Mouse (Mus musculus): Measurements from ENCODE around the gene Fam83e.
A peak's percentile ranks its signal among the peaks of the same experiment; 100 is the strongest.

Fam83e gene

DNA sequence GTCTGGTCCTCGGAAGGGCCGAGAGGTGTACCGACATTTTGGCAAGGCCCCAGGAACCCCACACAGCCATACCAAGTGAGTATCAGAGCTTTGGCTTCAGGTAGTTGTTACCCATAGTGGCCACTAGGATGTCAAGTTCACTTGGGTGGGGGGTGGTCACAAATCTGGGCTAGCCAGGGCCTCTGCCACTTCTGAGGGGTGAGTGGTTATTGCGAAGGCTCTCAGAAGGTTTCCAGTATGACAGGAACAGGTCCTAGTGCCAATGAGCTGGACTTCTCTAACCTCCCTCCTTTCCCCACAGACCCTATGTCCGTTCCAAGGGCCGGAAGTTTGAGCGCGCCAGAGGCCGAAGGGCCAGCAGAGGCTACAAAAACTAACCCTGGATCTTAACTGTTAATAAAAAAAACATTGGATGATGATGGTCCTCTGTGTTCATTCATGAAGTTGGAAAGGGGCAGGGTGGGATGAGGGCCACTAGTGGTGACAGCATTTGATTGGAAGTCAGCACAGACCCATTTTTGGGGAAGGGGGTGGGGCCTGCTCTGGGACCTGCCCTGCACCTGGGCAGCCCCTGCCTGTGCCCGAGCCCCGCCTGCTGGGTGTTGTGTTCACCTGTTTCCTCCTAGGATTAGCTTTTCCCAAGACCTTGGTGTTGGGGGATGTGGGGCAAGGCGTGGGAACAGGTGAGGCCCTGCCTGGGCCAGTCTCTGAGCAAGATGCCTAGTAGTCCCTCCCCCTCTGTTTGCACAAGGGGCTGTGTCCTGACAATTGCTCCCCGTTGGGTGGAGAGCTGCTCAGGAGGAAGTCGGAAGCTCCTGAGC, at the start of gene Fam83e:
Gene Fam83e, plus strand, starts transcription at position 800 of the 821 bp plus-strand sequence.
- DNase-seq (ENCODE audit: low read depth), result peak; percentile 44

DNA sequence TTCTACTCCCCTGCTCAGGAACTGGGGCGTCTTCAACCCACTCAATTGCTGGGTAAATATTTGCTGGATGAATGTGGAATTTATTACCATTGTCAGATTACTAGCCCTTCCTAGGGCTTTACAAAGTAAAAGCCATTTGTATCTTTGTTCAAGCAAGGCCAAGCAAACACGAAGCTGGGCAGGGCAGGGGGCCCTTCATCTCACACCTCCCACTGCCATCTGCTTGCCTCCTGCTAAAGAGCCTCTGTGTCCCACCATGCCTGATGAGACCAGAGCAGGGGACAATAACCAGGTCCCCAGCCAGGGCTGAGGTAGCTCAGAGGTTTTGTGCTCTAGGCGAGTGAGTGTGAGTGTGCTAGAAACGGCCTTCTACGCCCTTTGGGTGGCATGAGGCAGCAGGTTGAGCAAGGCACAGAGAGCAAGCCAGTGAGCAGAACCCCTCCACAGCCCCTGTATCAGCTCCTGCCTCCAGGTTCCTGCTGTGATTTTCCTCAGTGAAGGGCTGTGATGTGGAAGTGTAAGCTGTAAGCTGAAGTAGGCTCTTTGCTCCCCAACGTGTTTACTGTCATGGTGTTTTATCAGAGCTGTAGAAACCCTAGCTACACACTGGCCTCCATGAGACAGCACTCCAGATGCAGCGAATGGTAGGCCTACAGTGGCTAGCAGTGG, 43.3 kb upstream of the Fam83e start:
- no peak for DNase-seq (ENCODE audit: low read depth)

DNA sequence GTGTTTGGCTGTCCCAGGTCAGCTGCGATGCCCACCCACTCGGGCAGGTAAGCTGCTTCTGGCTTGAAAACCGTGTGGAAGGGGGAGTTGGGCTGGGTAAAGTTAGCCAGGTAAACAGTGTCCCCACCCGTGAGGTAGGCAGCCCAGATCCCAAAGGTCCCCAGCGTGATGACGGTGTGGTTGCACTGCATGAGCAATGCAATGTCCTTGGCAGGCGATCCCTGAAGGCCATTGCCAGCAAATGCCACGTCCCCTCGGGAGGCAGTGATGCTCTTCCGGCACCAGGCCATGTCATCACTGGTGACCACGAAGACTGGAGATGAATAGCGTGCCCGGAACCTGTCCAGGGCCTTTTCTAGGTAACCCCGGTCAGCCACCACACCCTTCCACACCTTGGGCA, 42.5 kb upstream of the Fam83e start:
- DNase-seq (ENCODE audit: low read depth), result no peak

DNA sequence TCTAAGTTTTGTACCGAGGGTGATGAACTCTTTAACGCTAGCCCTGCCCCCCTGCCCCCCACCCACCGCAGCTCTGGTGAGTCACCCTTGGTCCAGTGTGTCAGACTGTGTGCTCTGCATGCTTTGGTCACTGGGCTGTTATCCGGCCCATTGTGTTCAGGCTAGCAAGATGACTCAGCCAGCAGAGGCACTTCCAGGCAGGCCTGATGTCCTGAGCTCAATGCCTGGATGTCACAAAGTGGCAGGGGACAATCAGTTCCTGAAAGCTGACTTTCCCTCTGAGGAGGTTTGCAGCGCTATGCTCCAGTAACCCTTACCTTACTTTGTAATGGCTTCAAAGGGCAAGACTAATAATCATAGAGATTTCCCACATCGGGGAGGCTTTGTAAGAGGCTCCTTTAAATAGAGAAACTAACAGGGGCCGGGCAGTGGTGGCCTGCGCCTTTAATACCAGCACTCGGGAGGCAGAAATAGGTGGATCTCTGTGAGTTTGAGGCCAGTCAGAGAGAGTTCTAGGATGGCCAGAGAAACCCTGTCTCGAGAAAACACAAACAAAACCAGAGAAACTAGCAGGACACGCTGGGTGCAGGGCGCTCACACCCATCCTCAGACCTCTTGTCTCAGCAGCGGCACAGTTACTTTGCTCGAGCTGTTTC, 40.9 kb upstream of the Fam83e start:
- DNase-seq (ENCODE audit: low read depth), result no peak

DNA sequence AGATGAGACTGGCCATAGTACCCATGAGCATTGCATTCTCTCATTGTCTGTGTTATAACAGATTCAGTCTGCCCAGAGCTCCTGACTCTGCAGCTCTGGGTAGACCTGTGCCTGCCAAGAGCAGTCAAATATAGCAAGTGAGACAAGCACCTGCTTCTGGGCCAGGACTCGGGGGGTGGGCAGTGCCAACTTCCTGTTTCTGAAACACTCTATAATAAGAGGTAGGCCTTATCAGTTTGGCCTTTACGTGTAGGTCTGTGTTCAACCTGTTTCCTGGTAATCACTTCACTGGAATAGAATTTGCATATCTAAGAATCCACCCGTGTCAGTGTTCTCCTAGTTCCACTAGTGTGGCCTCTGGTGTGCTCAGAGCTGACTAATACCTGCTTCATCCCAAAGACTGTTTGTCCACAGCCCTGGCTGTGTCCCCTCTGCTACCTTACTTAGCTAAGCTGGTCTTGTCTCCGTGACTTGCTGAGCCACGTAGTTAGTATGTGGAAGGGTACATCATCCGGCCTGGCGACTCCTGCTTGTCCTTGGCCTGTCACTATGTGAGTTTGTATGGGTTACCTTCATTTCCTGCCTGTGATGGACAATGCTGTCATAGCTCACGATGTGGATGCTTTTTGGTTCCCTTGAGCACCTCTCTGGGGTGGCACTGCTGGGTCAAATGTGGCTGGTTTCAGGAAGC, 39.8 kb upstream of the Fam83e start:
- peak; percentile 36 for DNase-seq (ENCODE audit: low read depth)

DNA sequence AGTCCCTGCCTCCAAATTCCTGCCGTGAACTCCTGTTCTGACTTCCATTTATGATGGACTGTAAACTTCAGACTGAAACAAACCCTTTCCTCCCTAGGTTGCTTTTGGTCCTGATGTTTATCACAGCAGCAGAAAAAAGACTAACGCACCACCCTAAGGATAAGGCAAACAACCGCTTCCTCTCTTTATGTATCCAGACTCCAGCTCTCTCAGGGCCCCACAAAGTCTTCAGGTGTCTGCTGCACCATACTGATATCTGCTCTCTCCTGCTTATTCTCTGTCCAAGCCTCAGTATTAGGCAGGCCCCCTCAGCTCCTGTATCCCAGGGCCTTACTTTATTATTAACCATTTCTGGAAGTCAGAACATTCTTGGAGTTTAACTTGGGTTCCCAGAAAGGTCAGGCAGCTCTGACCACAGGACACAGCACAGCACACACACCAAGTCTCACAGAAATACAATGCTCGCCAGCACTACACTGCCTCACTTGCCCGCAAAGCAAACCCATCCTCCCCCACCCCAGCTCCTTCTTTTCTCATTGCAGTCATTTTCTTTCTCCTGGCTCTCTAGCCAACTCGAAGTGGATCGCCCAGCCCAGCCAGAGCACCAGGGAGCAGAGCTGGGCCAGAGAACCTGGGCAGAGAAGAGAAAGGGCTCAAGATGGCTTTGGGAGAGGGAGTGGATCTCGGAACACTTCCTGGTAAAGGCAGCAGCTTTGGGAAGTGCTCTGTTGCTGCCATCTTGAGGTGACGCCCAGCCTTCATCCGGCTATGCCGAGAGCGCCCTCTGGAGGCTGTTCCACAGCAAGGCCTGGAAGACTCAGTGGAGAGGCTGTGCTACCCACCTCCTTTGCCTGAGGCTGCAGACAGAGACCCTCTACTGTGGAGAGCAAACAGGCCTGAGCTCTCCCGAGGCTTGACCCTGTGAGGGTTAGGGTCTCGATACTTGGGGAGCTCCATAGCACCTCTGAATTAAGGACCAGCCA, 38.6 kb upstream of the Fam83e start:
- peak; percentile 91 for DNase-seq (ENCODE audit: low read depth)

DNA sequence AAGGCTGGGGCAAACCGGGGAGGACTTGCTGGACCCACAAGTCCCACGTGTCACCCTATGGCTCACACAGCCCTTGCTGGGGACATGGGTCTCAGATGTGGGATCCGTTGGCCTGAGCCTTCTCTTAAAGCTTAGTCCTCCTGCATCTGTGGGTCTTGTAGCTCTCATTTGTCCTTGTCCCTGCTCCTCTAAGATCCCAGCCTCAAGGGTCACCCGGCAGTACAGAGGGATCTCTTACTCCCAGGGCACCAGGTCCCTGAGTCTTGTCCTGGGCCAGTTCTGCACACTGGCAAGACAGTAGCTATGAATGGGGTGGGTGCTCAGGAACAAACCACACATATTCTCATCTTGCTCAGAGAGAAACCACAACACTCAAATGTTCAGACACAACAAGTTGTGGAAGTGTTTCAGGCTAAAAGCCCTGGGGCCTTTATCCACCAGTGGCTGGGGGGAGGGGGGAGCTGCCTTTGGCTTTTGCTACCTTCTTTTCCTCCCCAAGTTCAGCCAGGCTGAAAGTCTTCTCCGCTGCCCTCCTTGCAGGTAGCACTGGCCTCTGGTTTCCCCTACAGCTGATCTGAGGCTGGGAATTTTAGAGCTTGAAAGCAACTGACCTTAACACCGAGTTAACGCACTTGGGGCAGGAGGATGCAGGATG, 37.5 kb upstream of the Fam83e start, which contains the start of gene Ntn5:
Gene Ntn5, plus strand, starts transcription at position 627 of the 655 bp plus-strand sequence.
- DNase-seq (ENCODE audit: low read depth), result peak; percentile 61

DNA sequence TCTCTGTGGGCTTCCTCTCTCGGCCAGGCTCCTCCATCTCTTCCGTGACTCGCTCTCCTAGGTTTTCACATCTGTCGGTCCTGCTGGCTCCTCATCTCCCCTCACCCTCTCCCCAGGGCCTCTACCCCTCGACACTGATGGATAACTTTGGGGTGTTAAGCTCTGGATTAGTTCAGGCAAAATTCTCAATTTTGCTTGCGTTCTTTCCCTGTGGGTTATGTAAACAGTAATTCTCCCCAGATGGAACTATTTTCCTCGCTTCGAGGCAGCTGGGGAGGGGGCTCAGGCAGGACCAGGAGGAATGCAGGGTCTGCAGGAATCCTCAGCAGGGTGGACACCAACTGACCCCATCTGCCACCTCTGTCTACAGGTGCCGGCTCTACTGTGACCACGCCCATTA, 35.2 kb upstream of the Fam83e start:
- no peak for DNase-seq (ENCODE audit: low read depth)

DNA sequence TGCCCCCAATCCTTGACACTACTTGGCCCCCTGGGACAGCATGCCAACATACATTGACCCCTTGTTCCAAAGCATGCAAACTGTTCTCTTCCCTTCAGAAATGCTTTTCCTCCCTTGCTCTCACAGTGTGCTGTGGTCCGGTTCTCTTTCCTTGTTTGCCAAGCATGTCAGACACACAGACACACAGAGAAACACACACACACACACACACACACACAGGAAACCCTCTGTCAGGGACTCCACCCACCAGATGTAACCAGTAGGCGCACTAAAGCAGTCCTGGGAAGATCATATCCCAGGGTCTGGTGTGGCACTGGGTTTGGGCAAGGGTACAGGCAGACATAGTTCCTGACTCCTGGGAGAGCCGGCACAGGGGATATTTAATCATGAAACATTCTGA, 34.2 kb upstream of the Fam83e start:
- DNase-seq (ENCODE audit: low read depth), result peak; percentile 64

DNA sequence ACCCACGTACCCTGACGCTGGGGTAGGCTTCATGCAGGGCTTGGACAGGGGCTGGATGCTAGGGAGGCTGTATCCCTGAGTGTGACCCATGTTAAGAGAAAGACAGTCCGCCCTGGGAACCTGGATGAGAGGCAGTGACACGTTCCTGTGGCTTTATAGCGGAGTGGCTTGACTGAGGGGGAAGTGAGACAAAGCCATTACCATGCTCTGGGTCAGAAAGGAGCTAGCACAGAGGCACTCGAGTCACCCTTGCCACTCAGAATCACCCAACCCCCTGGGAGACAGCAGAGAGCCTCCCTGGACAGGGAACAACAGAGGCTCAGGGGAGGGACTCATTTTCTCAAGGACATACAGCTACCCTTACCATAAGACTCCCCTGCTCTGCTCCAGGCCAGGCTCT, 31.9 kb upstream of the Fam83e start:
- no peak for DNase-seq (ENCODE audit: low read depth)

DNA sequence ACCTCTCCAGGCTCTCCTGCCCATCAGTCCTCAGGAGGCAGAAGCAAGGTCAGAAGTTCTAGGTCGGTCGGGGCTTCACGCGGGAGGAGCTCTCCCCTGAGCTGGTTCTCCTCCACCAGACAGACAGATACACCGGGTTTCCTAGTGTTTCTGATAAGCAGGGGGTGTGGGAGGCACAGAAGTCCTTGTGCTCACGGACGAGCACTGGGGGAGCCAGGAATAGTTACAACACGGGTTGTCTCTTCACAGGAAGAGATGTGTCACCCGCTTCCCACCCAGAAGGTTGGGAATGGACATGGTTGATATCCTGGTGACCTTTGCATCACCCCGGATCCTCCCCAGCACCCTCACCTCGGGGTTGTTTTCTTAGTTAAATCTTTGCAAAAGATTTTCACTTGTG, 31.2 kb upstream of the Fam83e start:
- DNase-seq (ENCODE audit: low read depth), result no peak

DNA sequence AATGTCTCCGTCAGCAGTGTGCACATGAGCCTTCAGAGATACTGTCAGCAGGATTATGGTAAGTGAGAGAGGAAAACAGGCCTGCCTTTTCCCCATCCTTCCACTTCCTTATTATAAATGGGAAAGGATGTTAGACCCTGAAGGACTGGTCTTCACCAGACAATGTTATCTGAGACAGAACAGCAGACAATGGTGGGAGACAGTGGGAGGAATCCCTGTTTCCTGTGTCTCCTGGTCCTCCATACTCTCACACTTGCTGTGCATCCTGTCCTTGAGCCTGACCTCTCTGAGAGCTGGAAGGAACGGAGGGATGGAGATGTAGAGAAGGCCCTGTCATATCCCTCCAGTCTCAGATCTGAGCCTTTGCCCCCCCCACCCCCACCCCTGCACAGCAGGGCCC, 28.6 kb upstream of the Fam83e start:
- no peak for DNase-seq (ENCODE audit: low read depth)

DNA sequence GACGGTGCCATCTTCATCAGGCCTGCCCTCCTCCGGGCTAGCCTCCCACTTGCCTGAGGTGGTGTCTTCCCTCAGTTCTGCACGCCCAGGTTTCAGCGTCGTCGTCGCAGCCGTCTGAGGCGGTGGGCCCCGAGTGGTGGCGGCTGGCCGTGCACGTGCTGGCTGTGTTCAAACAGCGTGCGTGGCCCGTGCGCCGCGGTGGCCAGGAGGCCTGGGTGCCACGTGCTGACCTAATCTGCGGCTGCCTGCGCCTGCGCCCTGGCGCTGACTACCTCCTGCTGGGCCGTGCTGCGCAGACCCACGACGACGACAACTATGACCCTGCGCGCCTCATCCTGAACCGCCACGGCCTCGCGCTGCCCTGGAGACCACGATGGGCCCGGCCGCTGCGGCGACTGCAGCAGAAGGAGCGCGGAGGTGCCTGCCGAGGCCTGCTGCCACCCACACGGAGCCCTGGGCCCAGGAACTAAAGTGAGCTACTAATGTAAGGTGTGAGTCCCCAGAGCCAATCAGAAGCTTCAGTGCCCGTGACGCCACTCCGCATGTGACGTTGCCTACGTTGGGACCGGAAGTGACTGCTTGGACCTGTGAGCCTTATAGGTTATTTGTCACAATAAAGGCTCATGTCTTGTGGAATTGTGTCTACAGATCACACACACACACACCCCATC, 27.0 kb upstream of the Fam83e start, which contains the start of gene Sec1:
Gene Sec1, minus strand, starts transcription at position 482 of the 671 bp plus-strand sequence.
- DNase-seq (ENCODE audit: low read depth), result no peak

DNA sequence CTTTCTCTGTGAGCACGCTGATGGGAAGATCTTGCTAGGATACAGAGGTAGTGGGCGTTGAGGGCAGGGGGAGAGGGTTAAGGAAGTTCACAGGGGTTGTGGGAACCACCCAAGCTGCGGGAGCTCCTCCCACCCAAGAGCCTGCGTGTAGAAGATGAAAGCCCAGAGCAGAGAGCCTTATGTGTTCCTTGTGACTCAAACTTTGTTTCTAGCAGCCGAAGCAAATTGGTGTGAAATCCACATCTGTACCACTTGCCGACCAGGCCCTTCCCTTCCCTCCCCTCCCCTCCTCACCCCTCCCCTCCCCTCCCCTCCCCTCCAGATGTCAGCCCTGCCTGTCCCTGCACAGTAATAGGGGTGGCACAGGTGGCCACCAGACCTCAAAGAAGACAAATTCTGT, 25.9 kb upstream of the Fam83e start:
- DNase-seq (ENCODE audit: low read depth), result peak; percentile 63

DNA sequence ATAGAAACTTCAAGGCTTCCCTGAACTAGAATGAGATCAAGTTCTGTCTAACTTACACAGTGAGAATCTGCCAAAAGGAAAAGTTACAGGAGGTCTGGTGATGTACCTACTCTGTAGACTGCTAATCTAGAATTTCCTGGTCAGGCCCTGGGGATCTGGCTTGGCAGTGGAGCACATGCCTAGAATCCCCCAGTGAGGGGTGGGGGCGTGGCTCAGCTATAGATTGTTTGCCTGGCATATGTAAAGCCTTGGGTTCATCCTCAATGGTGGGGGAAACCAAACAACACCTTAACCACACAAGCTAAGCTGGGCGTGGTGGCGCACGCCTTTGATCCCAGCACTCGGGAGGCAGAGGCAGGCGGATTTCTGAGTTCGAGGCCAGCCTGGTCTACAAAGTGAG, 23.1 kb upstream of the Fam83e start:
- no peak for DNase-seq (ENCODE audit: low read depth)

DNA sequence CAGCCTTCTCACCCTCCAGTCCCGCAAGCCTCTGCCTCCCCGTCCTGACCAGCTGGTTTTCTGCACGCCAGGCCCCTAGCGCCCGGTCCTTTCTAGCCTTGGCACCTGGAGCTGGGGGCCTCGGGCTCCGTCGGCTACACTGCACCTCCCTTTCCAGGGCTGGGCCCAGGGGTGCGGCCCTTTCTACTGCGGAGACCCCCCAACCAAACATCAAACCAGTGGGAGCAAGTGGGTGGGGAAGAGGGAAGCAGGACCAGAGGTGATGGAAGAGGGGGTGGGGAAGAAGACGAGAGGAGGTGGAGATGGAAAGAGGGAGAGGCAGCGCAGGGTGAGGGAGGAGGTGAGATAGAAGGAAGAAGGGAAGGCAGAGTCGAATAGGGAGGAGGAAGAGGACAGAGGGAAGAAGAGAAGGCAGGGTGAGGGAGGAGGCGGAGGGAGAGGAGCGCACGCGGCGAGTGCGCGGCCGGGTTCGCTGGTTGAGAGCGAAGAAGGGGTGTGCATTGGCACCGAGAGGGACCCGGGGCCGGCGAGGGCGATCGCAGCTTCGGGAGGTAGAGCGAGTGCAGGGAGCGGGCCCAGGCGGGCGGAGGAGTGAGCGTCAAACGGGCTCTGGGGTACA, 21.4 kb upstream of the Fam83e start, which contains the start of gene Car11:
Gene Car11, plus strand, starts transcription at position 321 of the 619 bp plus-strand sequence.
- peak; percentile 19 for DNase-seq (ENCODE audit: low read depth)

DNA sequence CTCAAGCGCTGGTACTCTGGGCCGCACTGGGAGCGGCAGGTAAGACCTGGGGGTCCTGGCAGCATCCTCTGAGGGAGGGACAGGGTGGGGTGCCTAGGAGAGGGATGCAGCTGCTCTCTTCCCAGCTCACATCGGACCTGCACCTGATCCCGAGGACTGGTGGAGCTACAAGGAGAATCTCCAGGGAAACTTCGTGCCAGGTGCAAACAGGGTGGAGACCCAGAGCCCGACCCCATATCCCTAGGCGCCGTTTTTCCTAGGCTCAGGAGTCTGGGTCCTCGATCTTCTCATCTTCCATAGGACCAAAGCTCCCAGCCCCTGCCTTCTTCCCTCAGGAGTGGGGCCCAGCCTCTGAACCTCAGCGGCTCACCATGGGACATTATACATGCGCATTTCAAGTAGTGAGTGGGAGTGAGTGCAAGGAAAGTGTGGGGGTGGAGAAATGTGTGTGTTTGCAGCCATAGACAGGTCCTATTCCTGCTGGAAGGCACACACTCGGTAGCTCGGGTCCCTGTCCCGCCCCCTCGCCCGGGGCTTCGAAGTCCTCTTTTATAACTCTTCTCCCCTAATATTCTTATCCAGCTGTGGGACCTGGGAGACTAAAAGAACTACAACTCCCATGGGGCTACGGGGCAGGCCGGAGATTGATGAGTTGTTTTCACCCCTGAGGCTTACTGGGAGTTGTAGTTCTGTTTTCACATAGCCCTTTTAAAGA, 20.6 kb upstream of the Fam83e start:
- DNase-seq (ENCODE audit: low read depth), result peak; percentile 76

DNA sequence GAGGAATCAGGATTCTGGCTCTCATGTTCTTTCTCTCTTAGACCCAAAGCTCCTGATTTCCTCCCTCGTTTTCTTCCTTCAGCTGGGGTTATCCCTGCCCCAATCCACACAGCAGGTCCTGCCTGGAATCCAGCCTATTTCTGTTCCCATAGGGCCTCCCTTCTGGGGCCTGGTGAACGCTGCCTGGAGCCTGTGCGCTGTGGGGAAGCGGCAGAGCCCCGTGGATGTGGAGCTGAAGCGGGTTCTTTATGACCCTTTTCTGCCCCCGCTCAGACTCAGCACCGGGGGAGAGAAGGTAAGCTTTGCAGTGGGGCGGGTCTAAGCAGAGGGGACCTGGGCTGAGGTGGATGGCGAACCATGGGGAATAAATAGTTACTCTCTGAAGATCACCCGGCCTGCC, 19.9 kb upstream of the Fam83e start:
- DNase-seq (ENCODE audit: low read depth), result no peak

DNA sequence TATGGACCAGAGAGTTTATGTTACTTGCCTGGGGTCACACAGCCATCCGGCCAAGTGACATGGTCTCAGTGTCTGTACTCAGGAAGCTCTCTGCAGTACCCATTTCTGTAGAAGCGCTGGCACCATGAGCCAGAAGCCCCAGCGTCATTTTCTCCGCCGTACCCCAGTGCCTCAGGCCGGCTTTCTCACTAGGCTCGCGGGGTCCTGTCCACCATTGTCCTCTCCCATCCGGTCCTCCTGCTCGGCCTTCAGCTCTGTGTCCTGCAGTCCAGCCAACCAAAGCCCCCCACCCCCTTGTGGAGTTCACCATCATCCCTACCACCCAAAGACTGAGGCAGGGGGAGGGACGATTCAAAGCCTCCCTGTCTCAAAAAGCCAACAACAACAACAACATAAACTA, 19.4 kb upstream of the Fam83e start:
- no peak for DNase-seq (ENCODE audit: low read depth)

All from naive thymus-derived CD4-positive, alpha-beta T cell, adult 2 months (primary cell).